Mouse (Mus musculus) layer of hippocampus, adult 9-10 months (tissue): ENCODE data around the gene Tmem14a.
"Not testable (repeated sequence)": the region's sequence is repeated elsewhere in the genome, so short reads cannot be mapped to it uniquely, and the experiment has no call there.

Experiments used
- DNase-seq: peaks from one replicate; pipeline ENCODE4 v3.0.0; 2022; ENCODE audit warnings: low spot score

Gene Tmem14a

GRCm38 (mm10) chr1:21252566-21253302 lies 34.4 kb downstream of the Tmem14a start:
- DNase-seq, result no peak

- DNase-seq, result no peak
Observed at GRCm38 (mm10) chr1:21253303-21253650, 34.9 kb downstream of the Tmem14a start.

- no peak for DNase-seq
Observed at GRCm38 (mm10) chr1:21253856-21254255, 35.5 kb downstream of the Tmem14a start.

- DNase-seq, result no peak
Observed at GRCm38 (mm10) chr1:21255625-21256345, 37.4 kb downstream of the Tmem14a start.

GRCm38 (mm10) chr1:21256391-21256790 lies 38.0 kb downstream of the Tmem14a start:
- no peak for DNase-seq

- DNase-seq, result no peak
Observed at GRCm38 (mm10) chr1:21256871-21257270, 38.5 kb downstream of the Tmem14a start.

GRCm38 (mm10) chr1:21259981-21260380 lies 41.6 kb downstream of the Tmem14a start:
- DNase-seq, result not testable (repeated sequence)

GRCm38 (mm10) chr1:21262401-21262800 lies 44.0 kb downstream of the Tmem14a start:
- DNase-seq, result no peak

- DNase-seq, result no peak
Observed at GRCm38 (mm10) chr1:21263986-21264385, 45.6 kb downstream of the Tmem14a start.

GRCm38 (mm10) chr1:21264747-21265146 lies 46.4 kb downstream of the Tmem14a start:
- no peak for DNase-seq

GRCm38 (mm10) chr1:21266766-21267165 lies 48.4 kb downstream of the Tmem14a start:
- DNase-seq, result no peak

GRCm38 (mm10) chr1:21267466-21267865 lies 49.1 kb downstream of the Tmem14a start:
- not testable (repeated sequence) for DNase-seq

- DNase-seq, result peak; percentile 22
Observed at GRCm38 (mm10) chr1:21271343-21272055, 53.1 kb downstream of the Tmem14a start.

GRCm38 (mm10) chr1:21272056-21272431 lies 53.7 kb downstream of the Tmem14a start:
- DNase-seq, result no peak

- no peak for DNase-seq
Observed at GRCm38 (mm10) chr1:21273091-21273490, 54.7 kb downstream of the Tmem14a start.

GRCm38 (mm10) chr1:21274437-21275040 lies 56.2 kb downstream of the Tmem14a start:
- no peak for DNase-seq

- DNase-seq, result not testable (repeated sequence)
Observed at GRCm38 (mm10) chr1:21275366-21275765, 57.0 kb downstream of the Tmem14a start.

GRCm38 (mm10) chr1:21276158-21276557 lies 57.8 kb downstream of the Tmem14a start:
- DNase-seq, result not testable (repeated sequence)
